Mouse (Mus musculus) heart, embryonic 11.5 days (tissue): ENCODE results near the gene Dlgap1. TPM values are rescaled to one million over a fixed set of nuclear protein-coding genes. Genes with fewer than 3 reads are reported as not detected.
A peak's percentile ranks its signal among the peaks of the same experiment; 100 is the strongest.

Experiments used
- ATAC-seq: fragments of 200-750 bp; cut with Nextera tagmentation; replicated peaks from 2 replicates; pipeline ENCODE4 v1.8.0; 2017; ENCODE audit warnings: moderate library complexity; ENCODE audit not compliant: insufficient number of reproducible peaks, low FRiP score, low TSS enrichment
- H3K27ac ChIP-seq: fragments of 300-500 bp; sonication (generic); 2 replicates; pipeline ENCODE4 v1.5.1; 2014; ENCODE audit warnings: mild to moderate bottlenecking, low read depth, low read length
- H3K27me3 ChIP-seq: fragments of 300-500 bp; sonication (generic); 2 replicates; pipeline ENCODE4 v1.6.1; 2014; ENCODE audit warnings: mild to moderate bottlenecking, low read length, mixed read lengths; ENCODE audit not compliant: control insufficient read depth, insufficient read depth
- H3K36me3 ChIP-seq: fragments of 300-500 bp; sonication (generic); 2 replicates; pipeline ENCODE4 v1.6.1; 2014; ENCODE audit warnings: mild to moderate bottlenecking, low read length, moderate library complexity, mixed read lengths; ENCODE audit not compliant: control insufficient read depth, insufficient read depth
- H3K4me1 ChIP-seq: fragments of 300-500 bp; sonication (generic); 2 replicates; pipeline ENCODE4 v1.6.1; 2014; ENCODE audit warnings: low read length; ENCODE audit not compliant: control insufficient read depth, insufficient read depth
- H3K4me2 ChIP-seq: fragments of 300-500 bp; sonication (generic); 2 replicates; pipeline ENCODE4 v1.6.1; 2014; ENCODE audit warnings: mild to moderate bottlenecking, moderate library complexity
- H3K4me3 ChIP-seq: fragments of 300-500 bp; sonication (generic); 2 replicates; pipeline ENCODE4 v1.5.1; 2014; ENCODE audit warnings: low read depth, low read length
- H3K9ac ChIP-seq: fragments of 300-500 bp; sonication (generic); 2 replicates; pipeline ENCODE4 v1.6.1; 2014; ENCODE audit warnings: mild to moderate bottlenecking, low read depth, low read length, moderate library complexity
- H3K9me3 ChIP-seq: fragments of 300-500 bp; sonication (generic); replicated peaks from 2 replicates; pipeline ENCODE4 v1.6.1; 2016; ENCODE audit warnings: low read length; ENCODE audit not compliant: control insufficient read depth
- WGBS: fragments of 180-500 bp; shearing (Covaris S2); extraction: QIAGEN DNeasy Blood & Tissue Kit; methylation state at CpG from one replicate; pipeline ENCODE4 v1.1.7; 2014; ENCODE audit not compliant: insufficient replicate concordance; 5-methylcytosine and 5-hydroxymethylcytosine counted together
- polyA plus RNA-seq: library from polyadenylated mRNA; unstranded; fragments of >200 nt; fragmentation: Nextera tagmentation; extraction: Ambion mirVana; gene quantifications from 2 replicates; pipeline ENCODE4 v1.2.1, GENCODE M21; 2014

The Dlgap1 gene
- polyA plus RNA-seq, 1 experiment from 2014 or later: 1.3 TPM

DNA sequence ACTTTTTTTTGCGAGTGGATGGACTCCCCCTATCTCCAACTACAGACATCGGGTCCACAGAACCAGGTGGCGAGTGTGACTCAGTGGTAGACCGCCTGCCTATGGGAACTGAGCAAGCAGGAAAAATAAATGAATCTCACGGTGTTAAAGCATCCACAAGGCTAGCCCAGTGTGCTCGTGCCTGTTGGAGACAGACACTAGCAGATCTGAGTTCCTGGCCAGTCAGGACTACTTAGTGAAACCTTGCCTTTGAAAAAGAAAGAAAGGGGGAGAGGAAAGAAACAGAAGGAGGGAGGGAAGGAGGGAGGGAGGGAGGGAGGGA lies 738.9 kb downstream of the Dlgap1 start:
- no peaks in the 10 kb centered on the region for H3K9me3 ChIP-seq
- H3K9ac ChIP-seq: no peak overlapping the region
- H3K4me3 ChIP-seq: no peak overlapping the region
- 18% methylated on average over 6 of the region's 6 CpGs for WGBS
- no peak for ATAC-seq
- no peak overlapping the region; the same call in 1 of the 2 replicates for H3K4me2 ChIP-seq
- H3K27me3 ChIP-seq: no peaks in the 10 kb centered on the region; the same call in 1 of the 2 replicates
- H3K4me1 ChIP-seq: 0 out of 2 replicates have a peak, but pooled peaks cover 3% of the 10 kb centered on the region
- no peak overlapping the region for H3K27ac ChIP-seq
- no peaks in the 10 kb centered on the region for H3K36me3 ChIP-seq

GRCm38 (mm10) chr17:70709545-70709944 lies 740.7 kb downstream of the Dlgap1 start:
- 65% methylated on average over 5 of the region's 5 CpGs for whole genome bisulfite sequencing
- Histone ChIP-seq H3K36me3 (no peaks in the 10 kb centered on the region), H3K4me3 (no peak overlapping the region), H3K9ac (no peak overlapping the region), H3K4me2 (no peak overlapping the region), H3K9me3 (no peaks in the 10 kb centered on the region), H3K27ac (no peak overlapping the region), H3K4me1 (0 out of 2 replicates have a peak, but pooled peaks cover 3% of the 10 kb centered on the region), H3K27me3 (no peaks in the 10 kb centered on the region; the same call in 1 of the 2 replicates)
- ATAC-seq: no peak

DNA sequence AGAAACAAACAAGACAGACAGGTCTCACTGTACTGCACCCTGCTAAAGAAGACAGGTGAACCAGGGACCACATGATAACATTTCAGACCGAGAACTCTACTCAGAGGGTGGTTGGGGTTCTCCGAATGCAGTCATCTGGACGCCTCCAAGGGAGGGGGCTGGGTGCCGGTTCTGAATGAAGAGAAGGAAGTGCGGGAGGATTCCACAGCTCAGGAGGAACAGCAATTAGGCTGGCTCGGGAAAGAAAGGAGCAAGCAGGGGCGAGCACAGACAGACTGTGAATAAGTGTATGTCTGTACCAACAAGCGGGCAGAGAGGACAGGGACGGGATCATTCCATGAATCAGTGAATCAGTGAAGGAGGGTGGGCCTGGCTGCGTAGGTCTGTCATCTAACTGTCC lies 744.6 kb downstream of the Dlgap1 start:
- 57% methylated on average over 10 of the region's 10 CpGs for WGBS
- H3K27ac ChIP-seq: no peak overlapping the region
- H3K4me1 ChIP-seq: no peaks in the 10 kb centered on the region
- no peaks in the 10 kb centered on the region for H3K27me3 ChIP-seq
- H3K36me3 ChIP-seq: no peaks in the 10 kb centered on the region
- no peak for ATAC-seq
- H3K4me2 ChIP-seq: no peak overlapping the region
- H3K9me3 ChIP-seq: no peaks in the 10 kb centered on the region
- H3K4me3 ChIP-seq: no peak overlapping the region
- H3K9ac ChIP-seq: no peak overlapping the region

DNA sequence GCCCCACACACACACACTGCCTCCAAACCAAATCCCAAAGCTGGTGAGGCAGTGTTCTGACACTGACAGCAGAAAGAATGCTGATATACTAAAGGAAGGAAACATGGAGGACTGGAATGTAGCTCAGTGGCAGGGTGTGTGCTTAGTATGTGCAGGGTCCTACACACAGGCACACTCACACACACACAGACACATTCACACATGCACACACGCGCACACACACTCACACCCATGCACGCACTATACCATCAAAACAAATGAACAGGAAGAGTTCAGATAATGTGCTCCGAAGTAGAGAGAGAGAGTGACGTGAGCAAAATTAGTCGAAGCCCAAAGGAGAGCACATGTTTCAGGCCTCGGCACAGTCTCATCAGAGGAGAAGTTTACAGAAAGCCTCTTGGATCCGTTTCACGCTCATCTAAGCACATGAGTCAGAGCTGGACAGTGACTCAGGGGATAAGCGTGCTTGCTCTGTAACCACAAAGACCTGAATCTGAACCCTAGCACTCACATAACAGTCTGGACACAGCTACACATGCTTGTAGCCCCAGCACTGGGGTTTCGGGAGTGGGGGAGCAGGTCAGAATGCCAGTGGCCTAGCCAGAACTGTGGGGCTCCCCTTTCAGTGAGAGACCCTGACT lies 750.9 kb downstream of the Dlgap1 start:
- Histone ChIP-seq H3K4me1 (no peaks in the 10 kb centered on the region), H3K4me2 (no peak overlapping the region), H3K4me3 (no peak overlapping the region), H3K9ac (no peak overlapping the region), H3K27ac (no peak overlapping the region), H3K36me3 (no peaks in the 10 kb centered on the region), H3K27me3 (no peaks in the 10 kb centered on the region), H3K9me3 (no peaks in the 10 kb centered on the region)
- 73% methylated on average over 11 of the region's 11 CpGs for WGBS
- no peak for ATAC-seq

DNA sequence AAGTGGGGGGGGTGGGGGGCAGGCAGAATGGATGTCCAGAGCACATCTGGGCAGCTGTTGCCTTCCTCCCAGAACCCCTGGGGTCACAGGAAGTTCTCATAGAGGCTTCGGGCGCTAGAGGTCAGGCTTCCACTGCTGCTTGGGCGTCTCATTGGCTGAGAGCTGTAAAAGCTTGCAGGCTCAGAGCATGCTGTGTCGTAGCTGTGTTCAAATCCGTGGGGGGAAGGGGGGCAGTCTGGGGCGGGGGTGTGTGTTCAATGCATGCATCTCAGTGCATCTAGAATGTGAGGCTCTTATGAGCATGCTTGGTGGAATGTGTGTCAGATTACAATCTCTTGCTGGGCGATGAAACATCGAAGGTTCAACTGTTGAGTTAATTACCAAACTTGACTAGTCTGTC lies 751.9 kb downstream of the Dlgap1 start:
- Histone ChIP-seq H3K4me1 (no peaks in the 10 kb centered on the region), H3K9me3 (no peaks in the 10 kb centered on the region), H3K4me3 (no peak overlapping the region), H3K9ac (no peak overlapping the region), H3K27me3 (no peaks in the 10 kb centered on the region), H3K27ac (no peak overlapping the region), H3K36me3 (no peaks in the 10 kb centered on the region), H3K4me2 (no peak overlapping the region)
- 14% methylated on average over 8 of the region's 8 CpGs for WGBS
- 0 out of 2 replicates have a peak, but pooled peaks have one; percentile 49 for ATAC-seq

DNA sequence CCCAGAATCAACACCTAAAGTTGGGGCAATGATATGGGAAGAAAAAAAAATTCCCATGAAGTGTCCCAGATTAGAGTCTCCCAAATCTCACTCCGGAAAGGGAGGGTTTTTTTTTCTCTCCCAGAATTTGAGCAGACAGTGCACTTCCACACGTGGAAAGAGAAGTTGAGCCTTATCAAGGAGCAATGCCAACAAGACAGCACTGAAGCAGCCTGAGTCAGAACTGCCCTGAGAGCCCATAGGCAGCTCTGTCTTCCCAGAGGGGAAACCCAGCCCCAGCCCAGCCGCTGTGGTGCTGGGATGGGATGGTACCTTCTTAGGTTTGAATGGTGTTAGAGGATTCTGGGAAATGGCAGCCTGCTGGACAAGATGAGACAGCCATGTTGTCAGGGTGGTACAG lies 753.3 kb downstream of the Dlgap1 start:
- Histone ChIP-seq H3K4me3 (no peak overlapping the region), H3K36me3 (no peaks in the 10 kb centered on the region), H3K27ac (no peak overlapping the region), H3K27me3 (no peaks in the 10 kb centered on the region), H3K9ac (no peak overlapping the region), H3K4me1 (no peaks in the 10 kb centered on the region), H3K4me2 (no peak overlapping the region), H3K9me3 (no peaks in the 10 kb centered on the region)
- WGBS: 61% methylated on average over 3 of the region's 3 CpGs
- no peak for ATAC-seq

GRCm38 (mm10) chr17:70728719-70729281 lies 759.9 kb downstream of the Dlgap1 start:
- no peak overlapping the region for H3K4me2 ChIP-seq
- no peaks in the 10 kb centered on the region for H3K27me3 ChIP-seq
- no peak overlapping the region for H3K9ac ChIP-seq
- no peaks in the 10 kb centered on the region for H3K9me3 ChIP-seq
- no peaks in the 10 kb centered on the region for H3K4me1 ChIP-seq
- H3K4me3 ChIP-seq: no peak overlapping the region
- peak; percentile 59; the same call in 1 of the 2 replicates for ATAC-seq
- H3K36me3 ChIP-seq: no peaks in the 10 kb centered on the region
- WGBS: 64% methylated on average over 5 of the region's 5 CpGs
- peak overlapping the region; percentile 65 for H3K27ac ChIP-seq

- 84% methylated on average over 3 of the region's 3 CpGs for WGBS
- no peak for ATAC-seq
- Histone ChIP-seq H3K9me3 (no peaks in the 10 kb centered on the region), H3K4me2 (no peak overlapping the region), H3K9ac (no peak overlapping the region), H3K4me1 (peaks cover 10% of the 10 kb centered on the region), H3K36me3 (no peaks in the 10 kb centered on the region), H3K27me3 (no peaks in the 10 kb centered on the region), H3K27ac (no peak overlapping the region), H3K4me3 (no peak overlapping the region)
Measured at GRCm38 (mm10) chr17:70734728-70735127, 765.9 kb downstream of the Dlgap1 start.

- 77% methylated on average over 3 of the region's 3 CpGs for WGBS
- Histone ChIP-seq H3K27ac (no peak overlapping the region), H3K9me3 (no peaks in the 10 kb centered on the region), H3K4me3 (no peak overlapping the region), H3K4me1 (peaks cover 10% of the 10 kb centered on the region), H3K36me3 (no peaks in the 10 kb centered on the region), H3K4me2 (no peak overlapping the region), H3K27me3 (no peaks in the 10 kb centered on the region), H3K9ac (no peak overlapping the region)
- ATAC-seq: no peak
Measured at GRCm38 (mm10) chr17:70735396-70735795, 766.5 kb downstream of the Dlgap1 start.
